Mouse (Mus musculus): ENCODE measurements at regions not wholly inside any gene's neighbourhood (a gene's known extent, or its start where the extent isn't known, plus 50 kb on each side); places are given as distances from the start of the nearest gene placed in this dataset.

DNA sequence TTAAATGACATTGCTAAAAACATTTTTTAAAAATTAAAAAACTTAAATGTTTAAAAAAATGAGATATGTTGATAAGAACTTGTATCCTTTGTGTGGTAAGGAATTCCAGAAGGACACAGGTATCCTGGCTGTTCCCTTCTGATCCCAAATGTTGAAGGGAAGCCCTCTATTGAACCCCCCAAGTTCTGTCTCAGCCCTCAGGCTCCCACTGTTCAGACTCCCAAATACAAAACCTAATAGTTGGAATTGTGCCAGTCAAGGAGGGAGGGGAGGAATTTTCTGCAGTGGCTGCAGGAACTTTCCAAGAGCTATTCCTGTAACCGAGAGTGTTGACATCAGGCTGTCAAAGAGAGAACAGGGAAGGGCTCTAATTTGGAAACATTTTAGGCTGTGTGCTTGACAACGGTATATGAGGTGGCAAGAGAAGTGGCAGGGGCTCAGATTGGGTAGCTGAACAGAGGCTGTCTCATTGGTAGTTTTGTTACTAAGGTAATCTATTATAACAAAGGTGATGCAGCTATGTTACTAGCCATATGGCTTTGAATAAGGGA, 843.8 kb upstream of the A1bg start:
- TF ChIP-seq CTCF (IDR thresholded peaks at IDR 0.05; ENCODE audit: borderline replicate concordance, extremely low read depth, insufficient read depth, insufficient read length) (no peak), POLR2A (IDR thresholded peaks at IDR 0.05; ENCODE audit: borderline replicate concordance, extremely low read depth, insufficient read depth, insufficient read length, poor library complexity, severe bottlenecking) (no peak)

Data from brain, embryonic 14.5 days (tissue).